Comparison of ENCODE assay signal across 8 mouse cellular contexts in the genomic region with DNA sequence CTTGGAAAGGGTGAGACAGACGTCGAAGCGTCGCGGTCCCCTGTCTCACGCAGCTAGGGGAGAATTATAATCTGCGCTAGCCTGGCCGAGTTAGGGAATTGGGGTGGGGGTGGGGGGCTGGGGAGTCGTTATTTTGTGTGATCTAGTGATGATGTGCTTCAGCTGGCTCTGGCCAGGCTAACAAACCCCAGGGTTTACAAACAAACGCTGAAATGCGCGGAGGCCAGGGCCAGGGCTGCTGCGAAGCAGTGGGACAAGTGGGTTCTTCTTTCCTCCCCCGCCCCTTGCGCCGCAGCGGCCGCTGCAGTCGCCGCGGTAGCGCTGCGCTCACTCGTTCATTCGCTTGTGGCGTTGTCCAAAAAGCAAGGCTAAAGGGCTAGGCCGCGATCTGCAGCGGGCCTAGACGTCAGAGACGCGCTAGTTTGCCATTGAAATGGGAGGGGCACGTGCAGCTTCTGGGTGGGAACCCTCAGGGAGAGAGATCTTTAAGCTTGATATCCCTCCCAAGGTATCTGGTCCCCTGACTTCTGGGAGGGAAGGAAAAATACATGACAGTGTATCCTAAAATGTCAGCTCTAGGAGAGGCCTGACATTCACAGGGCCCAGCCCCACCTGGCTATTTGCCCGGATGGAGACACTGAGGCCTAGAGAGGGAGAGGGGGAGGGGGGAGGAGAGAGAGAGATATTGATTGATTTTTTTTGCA. TPM values are rescaled to one million over a fixed set of nuclear protein-coding genes. Genes with fewer than 3 reads are reported as not detected.
DNase-seq lines count a peak whose midpoint lies in the region.

No protein-coding gene starts in this region.

- WGBS in heart, embryonic 10.5 days, result 1% methylated on average over 34 of the region's 34 CpGs
- WGBS in embryonic facial prominence, embryonic 10.5 days, result under 1% methylated on average over 34 of the region's 34 CpGs
- WGBS in limb, embryonic 10.5 days, result under 1% methylated on average over 34 of the region's 34 CpGs

- intact Hi-C loops in heart, postnatal 36 days (cut with DNase I), result no loop called here

- no peaks in the 10 kb centered on the region for H3K36me3 ChIP-seq in heart, embryonic 10.5 days
- H3K36me3 ChIP-seq in embryonic facial prominence, embryonic 10.5 days (replicated peaks), result no peaks in the 10 kb centered on the region
- no peaks in the 10 kb centered on the region for H3K36me3 ChIP-seq in limb, embryonic 10.5 days
- no peaks in the 10 kb centered on the region for H3K36me3 ChIP-seq in splenic B cell, adult 2 months (ENCODE audit: control insufficient read depth, insufficient read depth, low read length, poor library complexity, severe bottlenecking)

- H3K4me1 ChIP-seq in heart, embryonic 10.5 days, result peaks cover 29% of the 10 kb centered on the region
- peaks cover 29% of the 10 kb centered on the region for H3K4me1 ChIP-seq in embryonic facial prominence, embryonic 10.5 days
- H3K4me1 ChIP-seq in limb, embryonic 10.5 days, result peaks cover 27% of the 10 kb centered on the region

- no peak overlapping the region for H3K27ac ChIP-seq in heart, embryonic 10.5 days
- no peak overlapping the region for H3K27ac ChIP-seq in embryonic facial prominence, embryonic 10.5 days (replicated peaks)
- no peak overlapping the region for H3K27ac ChIP-seq in limb, embryonic 10.5 days

- H3K9me3 ChIP-seq in heart, embryonic 10.5 days, result no peaks in the 10 kb centered on the region
- H3K9me3 ChIP-seq in embryonic facial prominence, embryonic 10.5 days, result no peaks in the 10 kb centered on the region
- H3K9me3 ChIP-seq in limb, embryonic 10.5 days (replicated peaks), result no peaks in the 10 kb centered on the region

- DNase-seq in heart, embryonic 10.5 days (ENCODE audit: low spot score), result no peak
- DNase-seq in heart, postnatal 36 days, result no peak
- peak; percentile 24 to 28 for DNase-seq in B cell, adult 2 months
- DNase-seq in embryonic facial prominence, embryonic 10.5 days (ENCODE audit: low spot score), result peak; percentile 57
- DNase-seq in limb, embryonic 10.5 days (ENCODE audit: low spot score), result peak; percentile 56
- DNase-seq in splenic B cell, adult 2 months (ENCODE audit: low read depth, low spot score), result peak; percentile 13
- DNase-seq in frontal cortex, adult 2 months (ENCODE audit: extremely low spot score in 1 of 2, low spot score in 1 of 2), result no peak
- DNase-seq in Muller cell, postnatal 12 days (ENCODE audit: inconsistent ontology term), result no peak

- peaks cover 95% of the 10 kb centered on the region for H3K27me3 ChIP-seq in heart, embryonic 10.5 days (ENCODE audit: insufficient read depth, poor library complexity, severe bottlenecking)
- peaks cover 96% of the 10 kb centered on the region for H3K27me3 ChIP-seq in embryonic facial prominence, embryonic 10.5 days (replicated peaks; ENCODE audit: low read depth, poor library complexity, severe bottlenecking)
- peaks cover 94% of the 10 kb centered on the region for H3K27me3 ChIP-seq in limb, embryonic 10.5 days (ENCODE audit: low read depth, poor library complexity, severe bottlenecking)
- peaks cover 2% of the 10 kb centered on the region for H3K27me3 ChIP-seq in splenic B cell, adult 2 months (ENCODE audit: control insufficient read depth, insufficient read depth, low read length, poor library complexity, severe bottlenecking)

- H3K4me3 ChIP-seq in heart, embryonic 10.5 days, result peak overlapping the region; percentile 67
- H3K4me3 ChIP-seq in embryonic facial prominence, embryonic 10.5 days, result peak overlapping the region; percentile 63
- H3K4me3 ChIP-seq in limb, embryonic 10.5 days, result peak overlapping the region; percentile 57

RNA-seq across cellular contexts. Expression of gene Rasgrf1, which starts 1.2 kb away (rescaled TPM):
- 0.13 and 0.22 TPM in 2 replicates for polyA plus RNA-seq in heart, embryonic 10.5 days (2016; fragmentation: Nextera tagmentation; extraction: Ambion mirVana)
- not detected for total RNA-seq in heart, postnatal 36 days (2021)
- 0.23 and 0.24 TPM in 2 replicates for polyA plus RNA-seq in embryonic facial prominence, embryonic 10.5 days (2016; fragmentation: Nextera tagmentation; extraction: Ambion mirVana)
- polyA plus RNA-seq in limb, embryonic 10.5 days (2016; fragmentation: Nextera tagmentation; extraction: Ambion mirVana), result 0.16 TPM in 1 of 2 replicates, not detected in the other
- polyA plus RNA-seq in frontal cortex, adult 2 months (2012; rRNA removed), result 166 and 173 TPM in 2 replicates

Comparison
In these comparisons a context has a peak if more than half of its experiments do, and no peak if none do; other contexts are left out.
1. DNase-seq: peak in B cell, adult 2 months (2 of 2), embryonic facial prominence, embryonic 10.5 days (single experiment), limb, embryonic 10.5 days (single experiment) and splenic B cell, adult 2 months (single experiment); none in heart, embryonic 10.5 days (single experiment), heart, postnatal 36 days (0 of 2), frontal cortex, adult 2 months (0 of 2) and Muller cell, postnatal 12 days (single experiment).
2. RNA of gene Rasgrf1, which starts 1.2 kb away (polyA plus RNA-seq): 166 to 173 TPM in frontal cortex, adult 2 months; 0.23 to 0.24 TPM in embryonic facial prominence, embryonic 10.5 days, 0.16 TPM in limb, embryonic 10.5 days and 0.13 to 0.22 TPM in heart, embryonic 10.5 days; every median in the first group is over 100 times any median in the second.
3. Peak in every context shown above with its lines, with median percentiles within 50 percentile points of each other: H3K4me3 ChIP-seq.